Mouse (Mus musculus) cerebellum, adult 2 months (tissue): ENCODE results near the gene Efcab12. TPM values are rescaled to one million over a fixed set of nuclear protein-coding genes. Genes with fewer than 3 reads are reported as not detected.

Experiments used
- DNase-seq, 2 experiments: peaks; one replicate each; pipeline ENCODE4 v3.0.0; 2021
- H3K27ac ChIP-seq: fragments of 200-500 bp; 2 replicates; pipeline ENCODE4 v1.5.1; 2012; ENCODE audit warnings: low read length, control low read depth, inconsistent platforms; ENCODE audit not compliant: insufficient read depth
- H3K27me3 ChIP-seq: fragments of 200-500 bp; 2 replicates; pipeline ENCODE4 v1.6.1; 2012; ENCODE audit warnings: inconsistent platforms, mild to moderate bottlenecking, low read length, moderate library complexity; ENCODE audit not compliant: control insufficient read depth, insufficient read depth
- H3K4me1 ChIP-seq: fragments of 200-500 bp; 2 replicates; pipeline ENCODE4 v1.6.1; 2011; ENCODE audit warnings: low read length; ENCODE audit not compliant: control insufficient read depth, insufficient read depth
- H3K4me3 ChIP-seq: fragments of 200-500 bp; replicated peaks from 2 replicates; pipeline ENCODE3; 2011; ENCODE audit warnings: mild to moderate bottlenecking, low read depth, low read length, control low read depth; ENCODE audit not compliant: insufficient read depth
- CTCF ChIP-seq: fragments of 200-500 bp; IDR thresholded peaks from 2 replicates; pipeline ENCODE4 v1.5.1; 2011; ENCODE audit warnings: low read depth, mild to moderate bottlenecking, control low read depth, low read length, moderate library complexity, borderline replicate concordance; ENCODE audit not compliant: insufficient read depth
- POLR2A ChIP-seq: fragments of 200-500 bp; IDR thresholded peaks from 2 replicates; pipeline ENCODE4 v1.6.1; 2011; ENCODE audit warnings: low read length, control low read depth, borderline replicate concordance; ENCODE audit not compliant: insufficient read depth
- WGBS: fragments of 180-500 bp; shearing (Covaris S2); methylation state at CpG from one replicate; pipeline ENCODE4 v1.1.7; 2018; 5-methylcytosine and 5-hydroxymethylcytosine counted together
- polyA plus RNA-seq: library from polyadenylated mRNA; depleted of rRNA; stranded (reverse); fragments of >200 nt; gene quantifications from 2 replicates; pipeline ENCODE4 v1.2.3, GENCODE M21; 2012

Efcab12 gene
- polyA plus RNA-seq, 1 experiment = 5.1 TPM

DNA sequence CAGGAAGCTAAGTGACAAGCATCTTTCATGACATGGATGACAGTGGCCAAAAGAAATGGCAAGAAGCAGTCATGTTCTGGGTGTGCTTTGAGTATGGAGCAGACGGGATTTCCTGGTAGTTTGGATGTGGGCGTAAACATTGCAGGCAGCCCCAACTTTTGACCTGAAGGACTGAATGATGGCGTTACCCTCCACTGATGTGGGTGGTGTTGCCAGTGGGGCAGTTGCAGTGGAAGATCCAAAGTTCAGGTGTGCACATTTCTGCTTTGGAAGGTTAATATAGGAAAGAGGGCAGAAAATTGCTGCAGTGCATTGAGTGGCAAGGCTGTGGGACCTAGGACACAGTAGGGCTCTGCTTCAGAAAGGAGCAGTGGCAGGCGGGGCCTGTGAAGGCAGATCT, 27.0 kb upstream of the Efcab12 start:
- DNase-seq = no peak
- TF ChIP-seq POLR2A = no peak
- no peak for TF ChIP-seq CTCF
- WGBS = 95% methylated on average over 4 of the region's 4 CpGs
- H3K4me1 ChIP-seq = no peaks in the 10 kb centered on the region; the same call in 1 of the 2 replicates
- H3K27ac ChIP-seq = no peak overlapping the region
- no peaks in the 10 kb centered on the region for H3K27me3 ChIP-seq
- H3K4me3 ChIP-seq = no peak overlapping the region

GRCm38 (mm10) chr6:115863340-115863841, 25.2 kb upstream of the Efcab12 start:
- DNase-seq = no peak
- H3K4me3 ChIP-seq = no peak overlapping the region
- 81% methylated on average over 7 of the region's 7 CpGs for WGBS
- TF ChIP-seq CTCF (no peak), POLR2A (no peak)
- H3K27me3 ChIP-seq = no peaks in the 10 kb centered on the region
- no peak overlapping the region for H3K27ac ChIP-seq
- no peaks in the 10 kb centered on the region; the same call in 1 of the 2 replicates for H3K4me1 ChIP-seq

- no peaks in the 10 kb centered on the region; the same call in 1 of the 2 replicates for H3K4me1 ChIP-seq
- TF ChIP-seq POLR2A = no peak
- no peak for TF ChIP-seq CTCF
- no peaks in the 10 kb centered on the region for H3K27me3 ChIP-seq
- DNase-seq = no peak
- WGBS = 62% methylated on average over 7 of the region's 7 CpGs
- H3K27ac ChIP-seq = no peak overlapping the region
- no peak overlapping the region for H3K4me3 ChIP-seq
These were observed 21.9 kb upstream of the Efcab12 start for GRCm38 (mm10) chr6:115860027-115860556.

DNA sequence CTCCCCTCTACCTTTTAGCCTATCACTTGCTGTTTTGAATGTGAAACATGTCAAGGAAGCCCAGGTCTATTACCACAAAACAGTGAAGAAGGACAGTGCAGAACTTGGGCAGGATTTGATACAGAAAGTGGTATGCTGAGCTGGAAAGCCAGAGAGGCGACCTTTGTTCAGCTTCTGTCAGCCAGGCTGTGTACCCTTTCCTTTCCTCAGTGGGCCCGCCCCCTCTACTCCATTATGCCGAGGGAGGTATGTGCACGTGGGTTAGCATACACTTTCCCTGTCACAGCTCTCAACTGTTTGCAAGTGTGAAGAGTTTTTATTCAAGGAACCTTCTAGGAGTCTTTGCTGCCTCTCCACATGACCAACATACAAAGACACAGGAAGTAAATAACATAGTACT, 21.0 kb upstream of the Efcab12 start:
- WGBS = 61% methylated on average over 4 of the region's 4 CpGs
- no peak for TF ChIP-seq CTCF
- TF ChIP-seq POLR2A = no peak
- no peaks in the 10 kb centered on the region for H3K27me3 ChIP-seq
- DNase-seq = no peak
- H3K4me1 ChIP-seq = no peaks in the 10 kb centered on the region; the same call in 1 of the 2 replicates
- no peak overlapping the region for H3K4me3 ChIP-seq
- H3K27ac ChIP-seq = no peak overlapping the region

GRCm38 (mm10) chr6:115856361-115856745, 18.1 kb upstream of the Efcab12 start:
- H3K27me3 ChIP-seq = no peaks in the 10 kb centered on the region
- no peaks in the 10 kb centered on the region for H3K4me1 ChIP-seq
- no peak for TF ChIP-seq CTCF
- 57% methylated on average over 4 of the region's 4 CpGs for WGBS
- H3K4me3 ChIP-seq = no peak overlapping the region
- no peak overlapping the region for H3K27ac ChIP-seq
- DNase-seq = no peak

DNA sequence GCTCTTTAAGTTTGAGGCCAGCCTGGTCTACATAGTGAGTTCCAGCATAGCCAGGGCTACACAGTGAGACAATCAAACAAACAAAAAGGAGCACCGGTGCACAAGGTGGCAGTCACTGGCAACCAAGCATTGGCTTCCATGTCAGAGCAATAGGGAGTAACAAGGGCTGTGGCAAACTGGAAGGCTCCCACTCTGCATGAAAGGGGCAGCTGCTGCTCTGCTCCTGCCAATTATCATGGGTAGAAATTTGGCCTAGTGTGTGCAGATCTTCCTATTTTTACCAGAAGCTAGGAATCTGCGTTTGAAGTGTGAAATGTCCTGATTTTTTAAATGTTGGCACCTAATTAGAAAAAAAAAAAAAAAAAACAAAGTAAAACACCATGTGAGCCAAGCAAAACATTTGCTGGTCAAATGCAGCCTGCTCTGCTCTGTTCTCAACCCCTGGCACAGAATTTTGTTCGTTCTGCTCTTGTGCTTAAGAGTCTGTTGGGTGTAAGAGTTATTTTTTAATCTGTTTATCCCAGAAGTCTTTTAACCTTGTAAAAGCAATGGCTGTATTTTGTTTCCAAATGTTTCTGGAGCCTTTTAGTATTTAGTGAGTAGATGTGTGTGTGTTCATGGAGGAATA, 17.6 kb upstream of the Efcab12 start:
- TF ChIP-seq POLR2A (no peak), CTCF (no peak)
- WGBS = 21% methylated on average over 3 of the region's 3 CpGs
- Histone ChIP-seq H3K4me1 (no peaks in the 10 kb centered on the region), H3K27me3 (no peaks in the 10 kb centered on the region), H3K4me3 (no peak overlapping the region), H3K27ac (no peak overlapping the region)
- DNase-seq = no peak

DNA sequence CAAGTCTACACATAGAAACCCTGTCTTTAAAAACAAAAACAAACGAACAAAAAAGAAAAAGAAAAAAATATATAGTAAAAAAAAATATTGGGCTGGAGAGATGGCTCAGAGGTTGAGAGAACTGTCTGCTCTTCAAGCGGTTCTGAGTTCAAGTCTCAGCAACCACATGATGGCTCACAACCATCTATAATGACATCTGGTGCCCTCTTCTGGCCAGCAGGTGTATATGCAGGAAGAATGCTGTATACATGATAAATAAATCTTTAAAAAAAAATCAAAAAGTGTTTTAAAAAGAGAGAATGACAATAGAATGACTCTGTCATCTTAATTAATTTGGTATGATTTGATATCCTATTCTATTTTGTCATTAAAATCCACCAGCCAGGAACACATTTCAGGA, 16.2 kb upstream of the Efcab12 start:
- Histone ChIP-seq H3K27me3 (no peaks in the 10 kb centered on the region), H3K4me1 (no peaks in the 10 kb centered on the region), H3K4me3 (no peak overlapping the region), H3K27ac (no peak overlapping the region)
- DNase-seq = no peak
- no peak for TF ChIP-seq CTCF
- WGBS = 69% methylated on average over 2 of the region's 2 CpGs

DNA sequence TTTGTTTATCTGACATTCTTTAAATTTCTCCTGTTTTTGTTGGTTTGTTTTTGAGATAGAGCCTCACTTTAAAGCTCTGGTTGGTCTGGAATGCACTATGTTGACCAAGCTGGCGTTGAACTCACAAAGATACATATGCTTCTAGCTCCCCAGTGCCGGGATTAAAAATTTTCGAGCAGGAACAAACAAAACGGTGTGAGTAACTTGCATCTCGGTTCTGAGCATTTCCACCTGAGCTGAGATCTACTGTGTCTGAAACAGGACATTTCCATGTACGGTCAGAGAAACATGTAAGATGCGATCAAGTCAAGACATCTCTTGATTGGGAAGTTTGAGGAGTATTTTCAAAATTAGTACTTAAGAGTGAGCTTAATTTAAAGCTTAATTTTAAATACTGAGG, 15.8 kb upstream of the Efcab12 start:
- H3K27ac ChIP-seq = no peak overlapping the region
- 38% methylated on average over 7 of the region's 7 CpGs for WGBS
- no peak overlapping the region for H3K4me3 ChIP-seq
- H3K27me3 ChIP-seq = no peaks in the 10 kb centered on the region
- DNase-seq = no peak
- TF ChIP-seq POLR2A = no peak
- TF ChIP-seq CTCF = no peak
- no peaks in the 10 kb centered on the region for H3K4me1 ChIP-seq
